Mouse (Mus musculus): ENCODE measurements around the gene Mat1a.

- TF ChIP-seq EP300 (IDR thresholded peaks at IDR 0.05; ENCODE audit: low read depth) (no peak), CTCF (IDR thresholded peaks at IDR 0.05; ENCODE audit: low read depth) (no peak)
These were observed 55.2 kb downstream of the Mat1a start for GRCm38 (mm10) chr14:41160076-41160475.
